8 mouse cellular contexts compared by ENCODE assay signal in genomic region chr15:27937861-27938833, GRCm38 (mm10).
DNase-seq lines count a peak whose midpoint lies in the region; ATAC-seq and TF ChIP-seq lines count a peak whose summit lies in the region.

No protein-coding gene starts in this region.

- no peaks in the 10 kb centered on the region for H3K36me3 ChIP-seq in forebrain, embryonic 10.5 days (replicated peaks)
- no peaks in the 10 kb centered on the region for H3K36me3 ChIP-seq in limb, embryonic 11.5 days (ENCODE audit: control insufficient read depth, insufficient read depth, low read length)

- H3K4me3 ChIP-seq in forebrain, embryonic 10.5 days: peak overlapping the region; percentile 50
- no peak overlapping the region for H3K4me3 ChIP-seq in limb, embryonic 11.5 days (ENCODE audit: low read depth, low read length)
- H3K4me3 ChIP-seq in olfactory bulb, adult 2 months (ENCODE audit: insufficient read depth, low read depth, low read length): peak overlapping the region; percentile 26

- TF ChIP-seq POLR2A in olfactory bulb, adult 2 months (IDR thresholded peaks at IDR 0.05; ENCODE audit: insufficient read depth, low read depth, low read length): no peak

- 15% methylated on average over 24 of the region's 24 CpGs for whole genome bisulfite sequencing in forebrain, embryonic 10.5 days
- WGBS in limb, embryonic 11.5 days: 32% methylated on average over 24 of the region's 24 CpGs
- WGBS in olfactory bulb, adult 2 months: 23% methylated on average over 24 of the region's 24 CpGs

- DNase-seq in left cerebral cortex, postnatal 25 days (ENCODE audit: low spot score in 2 of 2): peak; percentile 83
- DNase-seq in left cerebral cortex, adult 8-10 months (ENCODE audit: low spot score in 2 of 2): no peak
- DNase-seq in forebrain, embryonic 10.5 days (ENCODE audit: extremely low spot score, low spot score): no peak
- no peak for DNase-seq in limb, embryonic 11.5 days (ENCODE audit: low spot score)
- DNase-seq in yolk sac, embryonic 10.5 days (ENCODE audit: low spot score): no peak
- no peak for DNase-seq in Muller cell, postnatal 12 days (ENCODE audit: inconsistent ontology term)
- no peak for DNase-seq in kidney, adult 9 months

- no peak for ATAC-seq in limb, embryonic 11.5 days (ENCODE audit: insufficient number of reproducible peaks, low FRiP score, low TSS enrichment, low read depth)

- H3K27me3 ChIP-seq in forebrain, embryonic 10.5 days (ENCODE audit: poor library complexity, severe bottlenecking): no peaks in the 10 kb centered on the region
- no peaks in the 10 kb centered on the region for H3K27me3 ChIP-seq in limb, embryonic 11.5 days (ENCODE audit: control insufficient read depth, insufficient read depth, low read length)

- peaks cover 88% of the 10 kb centered on the region for H3K4me1 ChIP-seq in forebrain, embryonic 10.5 days
- H3K4me1 ChIP-seq in limb, embryonic 11.5 days (ENCODE audit: control insufficient read depth, insufficient read depth, low read length): peaks cover 29% of the 10 kb centered on the region
- peaks cover 40% of the 10 kb centered on the region for H3K4me1 ChIP-seq in olfactory bulb, adult 2 months (ENCODE audit: control insufficient read depth, insufficient read depth, low read length)

- H3K27ac ChIP-seq in forebrain, embryonic 10.5 days: peak overlapping the region; percentile 90
- no peak overlapping the region for H3K27ac ChIP-seq in limb, embryonic 11.5 days (replicated peaks; ENCODE audit: low read depth, low read length)
- peak overlapping the region; percentile 13 for H3K27ac ChIP-seq in olfactory bulb, adult 2 months (ENCODE audit: insufficient read depth, low read depth, low read length)

- TF ChIP-seq CTCF in olfactory bulb, adult 2 months (IDR thresholded peaks at IDR 0.05; ENCODE audit: insufficient read depth, low read depth, low read length): no peak

- H3K4me2 ChIP-seq in limb, embryonic 11.5 days (ENCODE audit: low read depth, severe bottlenecking): peak overlapping the region; percentile 39

- H3K9ac ChIP-seq in limb, embryonic 11.5 days (ENCODE audit: low read length): peak overlapping the region; percentile 23; the same call in 1 of the 2 replicates

- intact Hi-C loops in left cerebral cortex, postnatal 25 days (cut with DNase I): loop anchor here (5.0 kb wide), 1 partner anchor 84 kb away; no protein-coding TSS in a partner anchor

- H3K9me3 ChIP-seq in forebrain, embryonic 10.5 days: no peaks in the 10 kb centered on the region
- no peaks in the 10 kb centered on the region for H3K9me3 ChIP-seq in limb, embryonic 11.5 days (ENCODE audit: control insufficient read depth, low read length)

Comparison
In these comparisons a context has a peak if more than half of its experiments do, and no peak if none do; other contexts are left out.
1. DNase-seq: peak in left cerebral cortex, postnatal 25 days (2 of 2); none in left cerebral cortex, adult 8-10 months (0 of 2), forebrain, embryonic 10.5 days (single experiment), limb, embryonic 11.5 days (single experiment), yolk sac, embryonic 10.5 days (single experiment), Muller cell, postnatal 12 days (single experiment) and kidney, adult 9 months (single experiment).